Mouse (Mus musculus) megakaryocyte progenitor cell, adult 5-6 weeks (primary cell): ENCODE data around the gene E130114P18Rik. TPM values are rescaled to one million over a fixed set of nuclear protein-coding genes. Genes with fewer than 3 reads are reported as not detected.
A peak's percentile ranks its signal among the peaks of the same experiment; 100 is the strongest.

Experiments
- ATAC-seq: replicated peaks from 2 replicates; pipeline ENCODE4 v1.8.0; 2016; ENCODE audit warnings: mild to moderate bottlenecking, moderate TSS enrichment, inconsistent platforms; ENCODE audit not compliant: poor library complexity
- total RNA-seq, 2 experiments: library from RNA; stranded (forward) in 1 of 2; stranded (reverse) in 1 of 2; fragments of 157-497, 149-512 nt in 1 of 2; fragments of 200-1000 nt in 1 of 2; gene quantifications; 2 replicates each; pipeline versions ENCODE4 v1.2.3 to v1.2.4; 2015 to 2017

Gene E130114P18Rik
- not detected in 2 replicates for total RNA-seq (2015)
- total RNA-seq (2017): not detected in 2 replicates

GRCm38 (mm10) chr4:97777706-97778176, at the start of gene E130114P18Rik:
E130114P18Rik (minus strand) TSS chr4:97778078.
- peak; percentile 43 for ATAC-seq

GRCm38 (mm10) chr4:97827115-97827514, 49.2 kb upstream of the E130114P18Rik start:
- peak; percentile 32 for ATAC-seq

GRCm38 (mm10) chr4:97825841-97826240, 48.0 kb upstream of the E130114P18Rik start:
- ATAC-seq: no peak

GRCm38 (mm10) chr4:97825432-97825831, 47.6 kb upstream of the E130114P18Rik start:
- ATAC-seq: no peak

GRCm38 (mm10) chr4:97824451-97824850, 46.6 kb upstream of the E130114P18Rik start:
- ATAC-seq: no peak

- no peak for ATAC-seq
Observed at GRCm38 (mm10) chr4:97823512-97823911, 45.6 kb upstream of the E130114P18Rik start.

GRCm38 (mm10) chr4:97821556-97822251, 43.8 kb upstream of the E130114P18Rik start:
- ATAC-seq: peak; percentile 39; the same call in 1 of the 2 replicates

GRCm38 (mm10) chr4:97820474-97821259, 42.8 kb upstream of the E130114P18Rik start:
- ATAC-seq: no peak

GRCm38 (mm10) chr4:97819101-97819500, 41.2 kb upstream of the E130114P18Rik start:
- no peak for ATAC-seq

GRCm38 (mm10) chr4:97818498-97818897, 40.6 kb upstream of the E130114P18Rik start:
- no peak for ATAC-seq

- ATAC-seq: no peak
Observed at GRCm38 (mm10) chr4:97817741-97818140, 39.9 kb upstream of the E130114P18Rik start.

GRCm38 (mm10) chr4:97816753-97817152, 38.9 kb upstream of the E130114P18Rik start:
- ATAC-seq: no peak

- ATAC-seq: no peak
Observed at GRCm38 (mm10) chr4:97816001-97816400, 38.1 kb upstream of the E130114P18Rik start.

- ATAC-seq: peak; percentile 78
Observed at GRCm38 (mm10) chr4:97814515-97814914, 36.6 kb upstream of the E130114P18Rik start.

- no peak for ATAC-seq
Observed at GRCm38 (mm10) chr4:97813996-97814395, 36.1 kb upstream of the E130114P18Rik start.

- ATAC-seq: no peak
Observed at GRCm38 (mm10) chr4:97813035-97813434, 35.2 kb upstream of the E130114P18Rik start.

- peak; percentile 80 for ATAC-seq
Observed at GRCm38 (mm10) chr4:97810348-97810939, 32.6 kb upstream of the E130114P18Rik start.

GRCm38 (mm10) chr4:97809582-97810295, 31.9 kb upstream of the E130114P18Rik start:
- ATAC-seq: no peak

GRCm38 (mm10) chr4:97808885-97809284, 31.0 kb upstream of the E130114P18Rik start:
- ATAC-seq: peak; percentile 21; the same call in 1 of the 2 replicates

GRCm38 (mm10) chr4:97806924-97807323, 29.0 kb upstream of the E130114P18Rik start:
- ATAC-seq: no peak
